Mouse (Mus musculus) adrenal gland, adult 10 weeks (tissue): ENCODE results near the gene Tns2. TPM values are rescaled to one million over a fixed set of nuclear protein-coding genes. Genes with fewer than 3 reads are reported as not detected.

Experiments
- polyA plus RNA-seq: library from polyadenylated mRNA; stranded (reverse); fragments of 350-450 nt; fragmentation: Illumina TruSeq; extraction: RNeasy Lipid Tissue Mini Kit (QIAGEN cat#74804); gene quantifications from one replicate; pipeline ENCODE4 v1.2.3, GENCODE M21; 2014; ENCODE audit warnings: low read depth, low replicate concordance

Gene Tns2
- 31.5 TPM for polyA plus RNA-seq

GRCm38 (mm10) chr15:102100161-102100981 is at the start of gene Tns2:
TSS of gene Tns2 (plus strand) at chr15:102100413.

DNA sequence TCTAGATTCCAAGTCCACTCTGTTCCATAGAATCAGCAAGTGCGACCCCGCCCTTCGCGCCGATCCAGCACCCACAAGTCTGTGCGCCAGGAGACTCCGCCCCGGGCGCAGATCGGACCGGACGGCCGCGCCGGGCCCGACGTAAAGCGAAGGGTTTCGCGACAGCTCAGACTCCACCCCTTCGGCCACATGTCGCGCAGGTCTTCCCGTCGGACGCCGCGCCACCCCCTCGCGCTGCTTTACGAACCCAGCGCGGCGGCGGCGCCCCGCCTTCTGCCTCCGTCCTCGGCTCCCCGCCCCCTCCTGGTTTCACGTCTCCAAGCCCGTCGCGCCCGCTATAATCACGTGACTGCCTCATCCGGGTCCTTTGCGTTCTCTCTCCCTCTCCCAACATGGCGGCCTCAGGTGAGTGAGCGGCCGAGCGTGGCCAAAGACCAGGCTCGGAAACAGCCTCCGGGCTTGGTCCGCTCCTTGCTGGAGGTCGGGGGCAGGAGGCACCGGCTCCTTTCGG is 26.6 kb upstream of the Tns2 start, which contains the start of gene Eif4b:
Eif4b (plus strand) TSS at position 215 of the 511 bp plus-strand sequence.

DNA sequence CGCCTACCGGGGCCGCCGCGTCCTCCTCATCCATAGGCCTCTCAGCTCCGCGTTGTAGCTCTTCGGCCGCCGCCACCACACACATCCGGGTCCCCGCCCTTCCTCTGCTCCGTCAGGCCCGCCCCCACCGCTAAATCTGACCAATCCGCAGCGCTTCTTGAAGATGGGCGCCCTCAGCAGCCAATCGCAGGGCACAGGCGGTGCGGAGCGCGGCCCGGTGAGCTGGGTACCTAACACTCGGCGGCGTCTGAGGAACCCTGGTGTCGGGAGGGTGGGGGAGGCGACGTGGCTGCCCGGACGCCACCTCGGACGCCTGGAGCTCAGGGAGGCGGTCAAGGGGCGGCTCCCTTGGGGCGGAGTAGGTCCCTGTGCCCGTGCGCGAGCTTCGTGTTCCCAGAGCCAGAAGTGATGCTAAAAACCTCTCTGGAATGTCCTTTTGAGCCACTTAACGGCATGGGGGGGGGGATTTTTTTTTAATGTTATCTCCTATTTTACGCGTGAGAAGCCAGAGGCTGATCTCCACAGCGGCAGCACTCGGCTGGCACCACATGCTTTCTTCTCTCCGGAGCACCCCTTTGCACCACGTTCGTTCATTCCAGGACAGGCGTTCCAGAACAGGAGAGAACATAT is 36.0 kb downstream of the Tns2 start, which contains the start of gene Spryd3:
Spryd3 (minus strand) TSS at position 106 of the 630 bp plus-strand sequence.

DNA sequence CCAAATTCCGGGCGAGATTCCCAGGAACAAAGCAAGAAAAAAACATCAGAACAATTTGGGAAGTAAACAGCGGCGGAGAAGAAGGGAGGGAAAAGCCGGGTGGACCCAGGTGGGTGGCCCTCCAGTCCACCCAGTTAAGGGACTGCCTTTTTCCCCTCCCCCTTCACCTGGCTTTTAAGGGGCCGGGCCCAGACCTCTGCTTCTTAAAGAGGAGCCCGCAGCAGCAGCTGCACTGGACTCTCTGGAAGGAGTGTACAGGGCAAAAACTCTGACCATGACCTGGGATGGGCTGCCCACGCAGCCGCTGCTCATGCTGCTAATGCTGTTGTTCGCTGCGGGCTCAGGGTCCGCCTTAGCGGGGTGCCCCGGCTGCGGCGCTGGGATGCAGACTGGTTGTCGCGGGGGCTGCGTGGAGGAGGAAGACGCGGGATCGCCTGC is 44.1 kb downstream of the Tns2 start, which contains the start of gene Igfbp6:
Igfbp6 (plus strand) TSS at position 89 of the 438 bp plus-strand sequence.

DNA sequence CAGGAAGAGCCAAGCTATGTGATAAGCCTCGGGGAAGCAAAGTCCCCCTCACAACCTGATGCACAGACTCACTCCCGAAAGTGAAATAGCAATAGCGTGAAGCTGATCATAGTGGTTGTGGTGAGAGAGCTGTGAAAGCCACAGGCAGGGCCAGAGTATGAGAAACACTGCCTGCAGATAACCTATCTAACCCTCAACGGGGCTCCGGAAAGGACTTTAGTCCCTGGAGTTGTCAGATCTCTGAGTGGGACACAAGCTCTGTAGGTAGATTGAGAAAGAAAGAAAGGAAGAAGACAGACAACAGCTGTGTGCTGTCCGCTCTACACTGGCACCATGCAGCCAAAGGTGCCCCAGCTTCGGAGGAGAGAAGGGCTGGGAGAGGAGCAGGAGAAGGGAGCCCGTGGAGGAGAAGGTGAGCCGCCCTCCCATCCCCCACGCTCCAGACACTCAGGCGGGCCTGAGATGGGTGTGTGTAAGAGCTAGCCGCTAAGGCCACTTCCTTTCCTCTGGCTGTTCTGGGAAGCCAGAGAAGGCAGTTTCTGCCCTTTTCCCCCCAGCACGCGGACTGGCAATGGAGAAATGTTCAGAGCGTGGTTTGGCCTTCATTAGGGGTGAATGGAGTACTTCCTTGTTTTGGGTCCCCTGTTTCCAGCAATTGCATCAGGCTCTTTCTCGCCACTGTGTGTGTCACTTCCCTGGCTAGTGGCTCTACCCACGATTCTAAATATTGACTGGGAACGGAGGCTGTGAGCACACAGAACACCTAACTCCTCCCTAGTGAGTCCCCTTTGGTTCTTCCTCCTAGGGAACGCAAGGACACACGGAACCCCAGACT is 50.3 kb downstream of the Tns2 start, which contains the start of gene Soat2:
Soat2 (plus strand) TSS at position 226 of the 835 bp plus-strand sequence.

Other genes with a start within 250 kb of the Tns2 start
- not detected for gene Krt1, start 249.6 kb upstream of the Tns2 start, polyA plus RNA-seq
- not detected for gene Krt77, start 230.7 kb upstream of the Tns2 start, polyA plus RNA-seq
- gene Krt76, start 207.5 kb upstream of the Tns2 start, polyA plus RNA-seq: not detected
- not detected for gene Krt4, start 175.7 kb upstream of the Tns2 start, polyA plus RNA-seq
- not detected for gene Krt79, start 160.1 kb upstream of the Tns2 start, polyA plus RNA-seq
- gene Krt78, start 146.1 kb upstream of the Tns2 start, polyA plus RNA-seq: not detected
- gene Krt8, start 95.9 kb upstream of the Tns2 start, polyA plus RNA-seq: not detected
- not detected for gene Krt18, start 72.2 kb upstream of the Tns2 start, polyA plus RNA-seq
- gene Eif4b, start 26.6 kb upstream of the Tns2 start, polyA plus RNA-seq: 196 TPM
- gene Spryd3, start 35.8 kb downstream of the Tns2 start, polyA plus RNA-seq: 1.4 TPM
- gene Igfbp6, start 43.9 kb downstream of the Tns2 start, polyA plus RNA-seq: not detected
- not detected for gene Soat2, start 50.1 kb downstream of the Tns2 start, polyA plus RNA-seq
- 34.7 TPM for gene Zfp740, start 102.8 kb downstream of the Tns2 start, polyA plus RNA-seq
- 32.6 TPM for gene Csad, start 104.3 kb downstream of the Tns2 start, polyA plus RNA-seq
- not detected for gene Itgb7, start 131.5 kb downstream of the Tns2 start, polyA plus RNA-seq
- gene Rarg, start 157.1 kb downstream of the Tns2 start, polyA plus RNA-seq: 9.1 TPM
- 0.35 TPM for gene Gm9918, start 170.2 kb downstream of the Tns2 start, polyA plus RNA-seq
- 1.9 TPM for gene Mfsd5, start 179.0 kb downstream of the Tns2 start, polyA plus RNA-seq
- gene Espl1, start 195.9 kb downstream of the Tns2 start, polyA plus RNA-seq: not detected
- gene Pfdn5, start 225.7 kb downstream of the Tns2 start, polyA plus RNA-seq: 69.6 TPM
- gene Myg1, start 231.3 kb downstream of the Tns2 start, polyA plus RNA-seq: 8.9 TPM